Mouse (Mus musculus) MEL (cell line): ENCODE results near the gene Hyal4.

Experiments
- CHD2 ChIP-seq: IDR thresholded peaks from 2 replicates; pipeline ENCODE4 v1.6.1; 2011; ENCODE audit warnings: low read length, improper control_type of control experiment
- CTCF ChIP-seq, 3 experiments: IDR thresholded peaks in 2 of 3; conservative IDR thresholded peaks in 1 of 3; 2 replicates each; pipeline ENCODE4 v1.5.1; 2011 to 2012; ENCODE audit warnings: low read length in 3 of 3, low read depth in 2 of 3, mild to moderate bottlenecking in 2 of 3, improper control_type of control experiment in 1 of 3, inconsistent platforms in 1 of 3, mixed read lengths in 1 of 3, moderate library complexity in 1 of 3; ENCODE audit not compliant: control insufficient read depth in 1 of 3, insufficient read depth in 1 of 3, poor library complexity in 1 of 3, severe bottlenecking in 1 of 3
- EP300 ChIP-seq, 2 experiments: IDR thresholded peaks; 2 replicates each; pipeline ENCODE4 v1.6.1; 2011; ENCODE audit warnings: improper control_type of control experiment in 2 of 2, low read length in 2 of 2, low read depth in 1 of 2, mild to moderate bottlenecking in 1 of 2
- ETS1 ChIP-seq: IDR thresholded peaks from 2 replicates; pipeline ENCODE4 v1.6.1; 2012; ENCODE audit warnings: low read depth, mild to moderate bottlenecking, inconsistent platforms, low read length, improper control_type of control experiment, moderate library complexity
- MYC ChIP-seq: IDR thresholded peaks from 2 replicates; pipeline ENCODE4 v1.6.1; 2011; ENCODE audit warnings: low read depth, mild to moderate bottlenecking, low read length, improper control_type of control experiment, moderate library complexity
- POLR2A ChIP-seq, 2 experiments: IDR thresholded peaks; 2 replicates each; pipeline ENCODE4 v1.6.1; 2011 to 2012; ENCODE audit warnings: low read length in 2 of 2, mild to moderate bottlenecking in 2 of 2, control low read depth in 1 of 2, improper control_type of control experiment in 1 of 2, low read depth in 1 of 2, moderate library complexity in 1 of 2; ENCODE audit not compliant: control insufficient read depth in 1 of 2, insufficient read depth in 1 of 2, poor library complexity in 1 of 2
- POLR2AphosphoS2 ChIP-seq: IDR thresholded peaks from 2 replicates; pipeline ENCODE4 v1.6.1; 2011; ENCODE audit warnings: low read length, improper control_type of control experiment
- POLR2AphosphoS5 ChIP-seq: IDR thresholded peaks from 2 replicates; pipeline ENCODE4 v1.6.1; 2012; ENCODE audit warnings: low read depth, borderline replicate concordance, mild to moderate bottlenecking, inconsistent platforms, low read length, moderate library complexity, mixed read lengths
- TAL1 ChIP-seq: IDR thresholded peaks from 2 replicates; pipeline ENCODE4 v1.6.1; 2012; ENCODE audit warnings: mild to moderate bottlenecking, inconsistent platforms, low read length, moderate library complexity, mixed read lengths

DNA sequence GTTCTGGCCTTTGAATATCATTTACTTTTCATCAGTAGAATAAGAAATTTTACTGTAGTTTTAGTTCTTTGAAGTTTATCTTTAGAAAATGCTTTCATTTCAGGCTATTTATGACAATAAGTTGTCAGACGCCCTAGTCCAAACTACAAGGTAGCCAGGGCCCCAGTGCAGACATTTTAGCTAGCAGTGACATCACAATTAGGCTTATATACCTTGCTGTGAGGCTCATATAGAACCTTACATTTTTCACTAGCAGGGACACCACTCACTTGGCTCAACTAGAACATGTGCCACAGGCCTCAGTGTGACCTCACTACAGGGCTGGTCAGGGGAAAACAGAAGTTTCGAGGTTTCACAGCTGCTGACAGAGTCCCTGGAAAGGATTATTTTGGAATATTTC lies 40.6 kb upstream of the Hyal4 start:
- TF ChIP-seq CHD2 (no peak), POLR2A (IDR thresholded peaks at IDR 0.05; ENCODE audit: control insufficient read depth in 1 of 2, insufficient read depth in 1 of 2, low read depth in 1 of 2, low read length in 2 of 2, poor library complexity in 1 of 2) (no peak), MYC (no peak), ETS1 (no peak), POLR2AphosphoS5 (no peak), POLR2AphosphoS2 (no peak), EP300 (IDR thresholded peaks at IDR 0.05; ENCODE audit: low read depth in 1 of 2, low read length in 2 of 2) (no peak), TAL1 (no peak), CTCF (IDR thresholded peaks at IDR 0.05 in 2 of 3, conservative IDR thresholded peaks at IDR 0.05 in 1 of 3; ENCODE audit: control insufficient read depth in 1 of 3, insufficient read depth in 1 of 3, low read depth in 2 of 3, low read length in 3 of 3, poor library complexity in 1 of 3, severe bottlenecking in 1 of 3) (no peak)
